Mouse (Mus musculus) MEL (cell line): ENCODE measurements at regions not wholly inside any gene's neighbourhood (a gene's known extent, or its start where the extent isn't known, plus 50 kb on each side); places are given as distances from the start of the nearest gene placed in this dataset.

Source experiments
- DNase-seq: peaks from one replicate; pipeline ENCODE4 v3.0.0; 2011; ENCODE audit warnings: low read depth, low spot score
- H3K27ac ChIP-seq: 2 replicates; pipeline ENCODE4 v1.5.1; 2012; ENCODE audit warnings: low read depth, mild to moderate bottlenecking, control low read depth, low read length, moderate library complexity; ENCODE audit not compliant: control insufficient read depth
- H3K27me3 ChIP-seq, 2 experiments: fragments of 150-350 bp in 1 of 2; sonication (generic) in 1 of 2; 2 replicates each; pipeline ENCODE4 v1.6.1; 2012; ENCODE audit warnings: low read length in 2 of 2, mild to moderate bottlenecking in 2 of 2, improper control_type of control experiment in 1 of 2, moderate library complexity in 1 of 2; ENCODE audit not compliant: insufficient read depth in 2 of 2, control insufficient read depth in 1 of 2
- H3K36me3 ChIP-seq, 2 experiments: 2 replicates each; pipeline ENCODE4 v1.6.1; 2012 to 2014; ENCODE audit warnings: low read length in 2 of 2, improper control_type of control experiment in 1 of 2, inconsistent platforms in 1 of 2, mild to moderate bottlenecking in 1 of 2; ENCODE audit not compliant: insufficient read depth in 2 of 2, control insufficient read depth in 1 of 2
- H3K4me1 ChIP-seq, 2 experiments: fragments of 150-350 bp in 1 of 2; sonication (generic) in 1 of 2; 2 replicates each; pipeline ENCODE4 v1.6.1; 2012; ENCODE audit warnings: low read length in 2 of 2, improper control_type of control experiment in 1 of 2, mild to moderate bottlenecking in 1 of 2; ENCODE audit not compliant: insufficient read depth in 2 of 2, control insufficient read depth in 1 of 2
- H3K4me3 ChIP-seq, 2 experiments: fragments of 150-350 bp in 1 of 2; sonication (generic) in 1 of 2; 2 replicates each; pipeline ENCODE4 v1.5.1; 2012; ENCODE audit warnings: low read depth in 2 of 2, low read length in 2 of 2, mild to moderate bottlenecking in 2 of 2, moderate library complexity in 2 of 2, control low read depth in 1 of 2, improper control_type of control experiment in 1 of 2; ENCODE audit not compliant: control insufficient read depth in 1 of 2, insufficient read depth in 1 of 2
- H3K79me2 ChIP-seq: 2 replicates; pipeline ENCODE4 v1.6.1; 2012; ENCODE audit warnings: mild to moderate bottlenecking, low read length, moderate library complexity; ENCODE audit not compliant: control insufficient read depth, poor library complexity, insufficient read depth
- H3K9ac ChIP-seq: 2 replicates; pipeline ENCODE4 v1.6.1; 2012; ENCODE audit warnings: low read depth, mild to moderate bottlenecking, control low read depth, low read length, moderate library complexity; ENCODE audit not compliant: control insufficient read depth, poor library complexity, severe bottlenecking
- H3K9me3 ChIP-seq: fragments of 150-350 bp; sonication (generic); replicated peaks from 2 replicates; pipeline ENCODE4 v1.6.1; 2012; ENCODE audit warnings: mild to moderate bottlenecking, low read length, improper control_type of control experiment, moderate library complexity; ENCODE audit not compliant: insufficient read depth
- CHD1 ChIP-seq: IDR thresholded peaks from 2 replicates; pipeline ENCODE4 v1.6.1; 2012; ENCODE audit warnings: low read depth, mild to moderate bottlenecking, inconsistent platforms, low read length, improper control_type of control experiment
- CHD2 ChIP-seq: IDR thresholded peaks from 2 replicates; pipeline ENCODE4 v1.6.1; 2011; ENCODE audit warnings: low read length, improper control_type of control experiment
- CTCF ChIP-seq, 3 experiments: IDR thresholded peaks in 2 of 3; conservative IDR thresholded peaks in 1 of 3; 2 replicates each; pipeline ENCODE4 v1.5.1; 2011 to 2012; ENCODE audit warnings: low read length in 3 of 3, low read depth in 2 of 3, mild to moderate bottlenecking in 2 of 3, improper control_type of control experiment in 1 of 3, inconsistent platforms in 1 of 3, mixed read lengths in 1 of 3, moderate library complexity in 1 of 3; ENCODE audit not compliant: control insufficient read depth in 1 of 3, insufficient read depth in 1 of 3, poor library complexity in 1 of 3, severe bottlenecking in 1 of 3
- EP300 ChIP-seq, 2 experiments: IDR thresholded peaks; 2 replicates each; pipeline ENCODE4 v1.6.1; 2011; ENCODE audit warnings: improper control_type of control experiment in 2 of 2, low read length in 2 of 2, low read depth in 1 of 2, mild to moderate bottlenecking in 1 of 2
- MAFK ChIP-seq: IDR thresholded peaks from 2 replicates; pipeline ENCODE4 v1.6.1; 2011; ENCODE audit warnings: low read depth, mild to moderate bottlenecking, low read length, improper control_type of control experiment, borderline replicate concordance
- MAX ChIP-seq: IDR thresholded peaks from 2 replicates; pipeline ENCODE4 v1.6.1; 2011; ENCODE audit warnings: low read length, improper control_type of control experiment
- MAZ ChIP-seq: IDR thresholded peaks from 2 replicates; pipeline ENCODE4 v1.6.1; 2012; ENCODE audit warnings: low read depth, mild to moderate bottlenecking, inconsistent platforms, low read length, improper control_type of control experiment
- MYC ChIP-seq: IDR thresholded peaks from 2 replicates; pipeline ENCODE4 v1.6.1; 2011; ENCODE audit warnings: low read depth, mild to moderate bottlenecking, low read length, improper control_type of control experiment, moderate library complexity
- POLR2A ChIP-seq, 2 experiments: IDR thresholded peaks; 2 replicates each; pipeline ENCODE4 v1.6.1; 2011 to 2012; ENCODE audit warnings: low read length in 2 of 2, mild to moderate bottlenecking in 2 of 2, control low read depth in 1 of 2, improper control_type of control experiment in 1 of 2, low read depth in 1 of 2, moderate library complexity in 1 of 2; ENCODE audit not compliant: control insufficient read depth in 1 of 2, insufficient read depth in 1 of 2, poor library complexity in 1 of 2
- POLR2AphosphoS2 ChIP-seq: IDR thresholded peaks from 2 replicates; pipeline ENCODE4 v1.6.1; 2011; ENCODE audit warnings: low read length, improper control_type of control experiment
- POLR2AphosphoS5 ChIP-seq: IDR thresholded peaks from 2 replicates; pipeline ENCODE4 v1.6.1; 2012; ENCODE audit warnings: low read depth, borderline replicate concordance, mild to moderate bottlenecking, inconsistent platforms, low read length, moderate library complexity, mixed read lengths
- RAD21 ChIP-seq: IDR thresholded peaks from 2 replicates; pipeline ENCODE4 v1.6.1; 2011; ENCODE audit warnings: mild to moderate bottlenecking, low read depth, low read length, improper control_type of control experiment
- RCOR1 ChIP-seq: IDR thresholded peaks from 2 replicates; pipeline ENCODE4 v1.6.1; 2012; ENCODE audit warnings: low read depth, mild to moderate bottlenecking, inconsistent platforms, low read length, improper control_type of control experiment
- SMC3 ChIP-seq: IDR thresholded peaks from 2 replicates; pipeline ENCODE4 v1.6.1; 2011; ENCODE audit warnings: low read depth, low read length, improper control_type of control experiment
- TCF12 ChIP-seq: IDR thresholded peaks from 2 replicates; pipeline ENCODE4 v1.6.1; 2014; ENCODE audit warnings: low read depth, mild to moderate bottlenecking, inconsistent platforms, low read length, improper control_type of control experiment, moderate library complexity
- USF1 ChIP-seq: IDR thresholded peaks from 2 replicates; pipeline ENCODE4 v1.6.1; 2014; ENCODE audit warnings: low read depth, mild to moderate bottlenecking, inconsistent platforms, low read length, improper control_type of control experiment, moderate library complexity
- USF2 ChIP-seq, 2 experiments: IDR thresholded peaks; 2 replicates each; pipeline ENCODE4 v1.6.1; 2011 to 2012; ENCODE audit warnings: improper control_type of control experiment in 2 of 2, low read length in 2 of 2, borderline replicate concordance in 1 of 2, inconsistent platforms in 1 of 2, low read depth in 1 of 2, mild to moderate bottlenecking in 1 of 2; ENCODE audit not compliant: insufficient read depth in 1 of 2
- ZC3H11A ChIP-seq: IDR thresholded peaks from 2 replicates; pipeline ENCODE4 v1.6.1; 2012; ENCODE audit warnings: low read depth, mild to moderate bottlenecking, inconsistent platforms, low read length, improper control_type of control experiment
- ZNF384 ChIP-seq: IDR thresholded peaks from 2 replicates; pipeline ENCODE4 v1.6.1; 2012; ENCODE audit warnings: low read depth, mild to moderate bottlenecking, inconsistent platforms, low read length, improper control_type of control experiment

DNA sequence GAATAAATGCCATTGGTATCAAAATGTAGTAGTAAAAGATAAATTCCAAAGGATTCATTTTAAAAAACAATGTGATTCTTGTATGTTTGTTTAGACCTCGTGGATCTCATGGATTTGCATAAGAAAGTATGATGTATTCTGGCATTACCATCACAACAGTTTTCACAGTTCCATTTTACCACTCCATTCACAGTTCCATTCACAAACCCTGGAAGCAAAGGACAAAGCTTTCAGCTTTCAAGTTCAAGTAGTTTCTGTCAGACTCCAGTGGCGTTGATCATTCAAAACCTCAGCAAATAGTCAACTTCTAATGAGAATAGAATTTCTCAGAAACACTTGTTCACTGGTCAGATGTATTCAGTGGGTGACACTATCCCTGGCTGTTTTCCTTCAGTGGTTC is 1157.9 kb upstream of the Cntn5 start:
- Histone ChIP-seq H3K9ac (no peak overlapping the region), H3K27me3 (no peaks in the 10 kb centered on the region), H3K79me2 (no peaks in the 10 kb centered on the region), H3K4me1 (no peaks in the 10 kb centered on the region), H3K36me3 (no peaks in the 10 kb centered on the region), H3K9me3 (no peaks in the 10 kb centered on the region), H3K4me3 (no peak overlapping the region), H3K27ac (no peak overlapping the region)
- DNase-seq, result no peak
- TF ChIP-seq USF1, result no peak
- TF ChIP-seq MYC, result no peak
- TF ChIP-seq RAD21, result no peak

DNA sequence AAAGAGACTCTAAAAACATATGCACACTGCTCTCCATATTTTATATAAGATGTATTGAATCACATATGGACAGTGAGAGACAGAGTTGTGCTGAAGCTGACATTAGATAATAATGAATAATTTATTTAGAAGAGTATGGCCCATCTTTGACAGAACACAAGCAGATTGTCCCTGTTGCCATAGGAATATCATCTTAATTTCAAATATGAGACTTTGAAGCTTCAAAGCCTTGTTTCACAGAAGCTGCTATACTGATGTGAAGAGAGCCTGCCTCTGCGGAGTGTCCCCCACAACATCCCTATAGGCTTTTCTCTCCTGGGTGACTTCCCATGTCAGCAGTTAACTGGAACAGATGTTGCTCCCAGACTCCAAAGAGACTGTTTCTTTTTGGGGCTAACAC is 1147.9 kb upstream of the Cntn5 start:
- Histone ChIP-seq H3K9ac (no peak overlapping the region), H3K27ac (no peak overlapping the region), H3K4me1 (no peaks in the 10 kb centered on the region), H3K79me2 (no peaks in the 10 kb centered on the region), H3K4me3 (no peak overlapping the region), H3K27me3 (no peaks in the 10 kb centered on the region), H3K36me3 (no peaks in the 10 kb centered on the region), H3K9me3 (no peaks in the 10 kb centered on the region)
- no peak for DNase-seq
- TF ChIP-seq USF2 (IDR thresholded peaks at IDR 0.05; ENCODE audit: borderline replicate concordance in 1 of 2, insufficient read depth in 1 of 2, low read depth in 1 of 2, low read length in 2 of 2) (no peak), POLR2AphosphoS2 (no peak), CHD1 (no peak), CHD2 (no peak), MAZ (no peak), MAX (no peak), POLR2A (IDR thresholded peaks at IDR 0.05; ENCODE audit: control insufficient read depth in 1 of 2, insufficient read depth in 1 of 2, low read depth in 1 of 2, low read length in 2 of 2, poor library complexity in 1 of 2) (no peak), CTCF (IDR thresholded peaks at IDR 0.05 in 2 of 3, conservative IDR thresholded peaks at IDR 0.05 in 1 of 3; ENCODE audit: control insufficient read depth in 1 of 3, insufficient read depth in 1 of 3, low read depth in 2 of 3, low read length in 3 of 3, poor library complexity in 1 of 3, severe bottlenecking in 1 of 3) (no peak), EP300 (IDR thresholded peaks at IDR 0.05; ENCODE audit: low read depth in 1 of 2, low read length in 2 of 2) (no peak), MYC (no peak), RCOR1 (no peak), MAFK (no peak)

- DNase-seq, result peak; percentile 54
- no peak overlapping the region for H3K9ac ChIP-seq
These were observed 1111.4 kb upstream of the Cntn5 start for GRCm38 (mm10) chr9:12015978-12016377.

More at GRCm38 (mm10) chr9:12015978-12016377, 1111.4 kb upstream of the Cntn5 start:
- Histone ChIP-seq H3K9me3 (no peaks in the 10 kb centered on the region), H3K27me3 (0 out of 4 replicates have a peak, but pooled peaks cover 0 to 3% of the 10 kb centered on the region in 2 experiments), H3K79me2 (no peaks in the 10 kb centered on the region), H3K36me3 (no peaks in the 10 kb centered on the region), H3K27ac (no peak overlapping the region), H3K4me1 (no peaks in the 10 kb centered on the region), H3K4me3 (no peak overlapping the region)
- peak; percentile 52 for TF ChIP-seq RAD21
- TF ChIP-seq ZNF384, result no peak
- TF ChIP-seq CTCF (IDR thresholded peaks at IDR 0.05 in 2 of 3, conservative IDR thresholded peaks at IDR 0.05 in 1 of 3; ENCODE audit: control insufficient read depth in 1 of 3, insufficient read depth in 1 of 3, low read depth in 2 of 3, low read length in 3 of 3, poor library complexity in 1 of 3, severe bottlenecking in 1 of 3), result peak in 2 of 3 experiments; percentile 16 to 84; a peak in 3 of 6 replicates
- peak; percentile 33 for TF ChIP-seq ZC3H11A
- TF ChIP-seq SMC3, result peak; percentile 81
- no peak for TF ChIP-seq MAX
- TF ChIP-seq TCF12, result no peak
- no peak for TF ChIP-seq POLR2AphosphoS5
